Mouse (Mus musculus): ENCODE results near the gene Pfpl.

The Pfpl gene

GRCm38 (mm10) chr19:12464127-12464526, 36.4 kb downstream of the Pfpl start:
- CTCF ChIA-PET = interaction anchor here (0.6 kb wide), 1 partner anchor 45 kb away, joined by 3 read pairs; no protein-coding TSS in a partner anchor

GRCm38 (mm10) chr19:12464674-12465073, 37.0 kb downstream of the Pfpl start:
- CTCF ChIA-PET = interaction anchor here (0.6 kb wide), 1 partner anchor 373 kb away, joined by 3 read pairs; no protein-coding TSS in a partner anchor

DNA sequence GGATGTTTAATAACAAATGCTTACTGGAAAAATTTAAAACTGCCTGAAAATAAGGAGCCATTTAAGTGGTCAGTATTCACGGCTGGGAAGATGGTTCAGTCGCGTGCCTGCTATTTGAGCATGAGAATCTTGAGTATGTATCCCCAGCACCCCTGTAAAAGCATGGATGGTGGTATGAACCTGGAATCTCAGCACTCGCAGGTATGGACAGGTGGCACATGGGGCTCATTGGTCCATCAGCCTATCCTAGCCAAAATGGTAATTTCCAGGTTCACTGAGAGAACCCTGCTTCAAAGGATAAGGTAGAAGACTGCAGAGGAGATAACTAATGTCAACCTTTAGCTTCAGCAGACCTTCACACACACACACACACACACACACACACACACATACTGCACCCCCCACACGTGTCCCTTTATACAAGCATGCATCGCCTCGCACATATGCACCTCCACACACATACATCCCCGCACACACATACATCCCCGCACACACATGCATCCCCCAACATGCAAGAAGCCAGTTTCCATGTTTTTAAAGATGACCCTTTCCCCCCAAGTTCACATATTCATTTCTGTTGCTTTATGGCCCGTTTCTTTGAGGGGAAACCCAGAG, 37.9 kb downstream of the Pfpl start:
- CTCF ChIA-PET = no interaction called here

- CTCF ChIA-PET = interaction anchor here (0.7 kb wide), 1 partner anchor 332 kb away, joined by 3 read pairs; no protein-coding TSS in a partner anchor
These were observed 38.5 kb downstream of the Pfpl start for GRCm38 (mm10) chr19:12466204-12466603.

- CTCF ChIA-PET = interaction anchor here (1.6 kb wide), 1 partner anchor 34 kb away, joined by 5 read pairs; the partner anchor contains the start of gene Dtx4
These were observed 39.7 kb downstream of the Pfpl start for GRCm38 (mm10) chr19:12467436-12467835.

GRCm38 (mm10) chr19:12471866-12472265, 44.2 kb downstream of the Pfpl start:
- CTCF ChIA-PET = no interaction called here

GRCm38 (mm10) chr19:12472381-12472976, 44.8 kb downstream of the Pfpl start:
- CTCF ChIA-PET = no interaction called here

DNA sequence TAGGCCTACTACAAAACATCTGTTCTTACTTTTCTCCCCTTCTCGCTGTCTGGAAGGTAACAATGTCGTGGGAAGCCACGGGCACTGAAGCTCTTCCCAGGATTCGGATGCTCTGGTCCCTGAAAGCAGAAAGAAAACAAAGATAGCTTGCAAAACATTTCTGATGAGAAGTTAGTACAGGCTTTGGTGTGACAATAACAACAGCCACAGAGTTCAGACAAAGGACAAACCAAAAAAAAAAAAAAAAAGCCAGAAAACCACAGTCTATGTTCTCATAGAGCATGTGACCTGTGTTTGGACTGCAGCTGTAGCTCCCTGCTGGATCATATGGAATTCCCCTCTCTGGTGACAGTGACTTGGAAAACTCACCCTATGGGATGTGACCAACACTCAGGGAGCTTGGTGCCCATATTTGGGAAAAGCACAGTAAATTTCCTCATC, 45.5 kb downstream of the Pfpl start:
- CTCF ChIA-PET = no interaction called here

DNA sequence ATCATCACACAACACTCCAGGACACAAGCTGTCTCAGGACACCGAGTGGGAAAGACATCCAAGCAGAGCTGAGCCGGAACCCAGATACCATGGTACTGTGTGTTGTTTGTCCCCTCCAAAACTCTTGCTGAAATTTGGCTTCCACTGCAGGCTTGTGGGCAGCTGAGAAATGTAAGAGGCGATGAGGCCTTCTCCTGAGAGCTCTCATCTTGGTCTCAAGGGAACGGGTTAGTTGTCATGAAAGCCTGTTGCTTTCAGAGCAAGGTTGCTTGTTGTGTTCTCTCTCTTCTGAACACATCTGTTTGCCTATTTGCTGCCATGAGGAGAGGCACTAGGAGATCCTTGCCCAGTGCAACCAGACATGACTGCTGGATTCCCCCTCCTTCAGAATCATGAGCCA, 46.2 kb downstream of the Pfpl start:
- CTCF ChIA-PET = interaction anchor here (1.1 kb wide), 1 partner anchor 37 kb away, joined by 3 read pairs; no protein-coding TSS in a partner anchor

DNA sequence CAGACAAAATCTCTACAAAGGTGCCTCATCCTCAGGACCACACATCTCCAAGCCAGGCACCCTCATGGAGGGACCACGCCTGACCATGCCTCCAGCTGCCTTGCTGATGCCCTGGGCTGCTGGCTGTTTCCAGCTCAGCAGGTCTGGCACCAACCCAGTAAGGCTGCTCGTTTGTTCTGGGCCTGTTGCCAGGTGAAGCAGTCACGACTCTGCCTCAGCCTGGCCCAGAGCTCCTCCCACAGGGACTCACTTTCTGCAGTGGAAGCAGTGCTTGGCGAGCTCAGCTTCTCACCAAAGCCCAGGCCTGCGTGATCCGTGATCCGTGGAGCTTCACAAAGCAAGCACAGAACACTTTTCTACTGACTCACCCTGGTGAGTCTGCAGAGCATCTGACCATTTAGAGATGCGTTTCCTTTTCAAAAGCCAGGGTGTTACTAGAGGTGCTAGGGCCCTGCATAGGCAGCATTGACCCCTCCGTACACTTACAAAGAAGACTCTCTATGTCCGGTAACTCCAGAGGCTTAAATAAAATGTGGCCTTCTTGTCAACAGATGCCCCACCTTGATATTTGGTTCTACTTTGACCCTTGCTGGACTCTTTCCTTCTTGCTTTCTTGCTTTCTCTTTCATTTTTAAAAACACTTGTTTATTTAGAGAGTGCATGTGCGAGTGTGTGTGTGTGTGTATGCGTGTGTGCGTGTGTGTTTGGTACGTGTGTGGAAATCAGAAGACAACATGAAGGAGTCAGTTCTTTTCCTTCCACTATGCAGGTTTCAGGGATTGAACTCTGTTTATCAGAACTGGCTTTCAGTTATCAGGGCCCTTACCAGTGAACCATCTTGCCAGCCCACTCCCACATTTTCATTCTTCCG, 47.9 kb downstream of the Pfpl start:
- CTCF ChIA-PET = interaction anchor here (0.6 kb wide), 1 partner anchor 47 kb away, joined by 7 read pairs; no protein-coding TSS in a partner anchor

DNA sequence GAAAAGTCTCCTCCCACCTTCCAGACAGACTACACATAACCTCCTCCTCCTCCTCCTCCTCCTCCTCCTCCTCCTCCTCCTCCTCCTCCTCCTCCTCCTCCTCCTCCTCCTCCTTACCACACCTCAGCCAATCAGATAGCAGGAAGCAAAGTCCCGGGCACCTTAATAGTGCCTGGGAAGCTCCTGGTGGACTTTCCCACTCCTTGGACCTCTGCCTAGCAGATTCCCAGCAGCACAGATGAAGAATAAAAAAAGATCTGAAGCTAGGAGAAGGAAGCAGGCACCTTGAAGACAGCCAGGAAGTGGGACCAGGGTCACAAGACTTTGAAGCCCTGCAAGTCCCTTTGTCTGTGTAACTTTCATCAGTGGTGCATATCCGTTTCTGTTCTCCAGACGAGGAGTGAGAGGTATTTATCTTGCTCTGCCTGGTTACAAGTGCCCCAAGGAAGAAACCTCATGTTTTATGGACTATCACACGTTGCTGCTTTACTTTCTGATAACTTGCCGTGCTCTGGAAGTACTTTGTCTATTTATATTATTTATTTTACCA, 49.1 kb downstream of the Pfpl start:
- CTCF ChIA-PET = interaction anchor here (0.6 kb wide), 1 partner anchor 79 kb away, joined by 3 read pairs; no protein-coding TSS in a partner anchor

DNA sequence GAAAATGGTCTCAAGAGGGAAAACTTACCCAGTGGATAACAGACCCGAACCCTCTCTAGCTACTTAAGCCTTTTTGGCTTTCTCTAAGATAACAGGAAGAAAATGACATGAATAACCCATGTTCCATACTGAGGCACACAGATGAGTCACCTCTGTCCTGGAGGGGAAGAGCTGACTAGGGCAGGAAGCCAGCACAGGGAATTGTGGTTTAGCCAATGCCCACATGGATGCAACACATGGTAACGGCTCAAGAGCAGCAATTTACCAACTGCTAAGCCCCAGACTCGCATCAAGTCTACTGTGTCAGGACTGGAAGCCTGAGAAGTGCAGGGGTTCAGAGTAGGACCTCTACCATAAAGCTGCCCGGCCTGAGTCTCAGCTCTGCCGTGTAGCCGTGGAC, 50.7 kb downstream of the Pfpl start:
- CTCF ChIA-PET = no interaction called here

Data from spleen, embryonic (tissue).